Mouse (Mus musculus) gastrocnemius, postnatal 36 days (tissue): ENCODE measurements around the gene Cacna1c. TPM values are rescaled to one million over a fixed set of nuclear protein-coding genes. Genes with fewer than 3 reads are reported as not detected.

Experiments
- DNase-seq, 2 experiments: peaks; one replicate each; pipeline ENCODE4 v3.0.0; 2022
- intact Hi-C: fragments of 180-260 bp; cut with DNase I; formaldehyde crosslinking; loops from one replicate; pipeline ENCODE4 v1.15.1; 2025
- total RNA-seq, 2 experiments: library from RNA; stranded (reverse); gene quantifications; 2 replicates each; pipeline ENCODE4 v1.2.3; 2021

Cacna1c gene
- total RNA-seq, 2 experiments from 2014 or later: 1.5 to 2.3 TPM

GRCm38 (mm10) chr6:118889441-118889840 is 306.8 kb downstream of the Cacna1c start:
- no peak for DNase-seq
- intact Hi-C loops: no loop called here

DNA sequence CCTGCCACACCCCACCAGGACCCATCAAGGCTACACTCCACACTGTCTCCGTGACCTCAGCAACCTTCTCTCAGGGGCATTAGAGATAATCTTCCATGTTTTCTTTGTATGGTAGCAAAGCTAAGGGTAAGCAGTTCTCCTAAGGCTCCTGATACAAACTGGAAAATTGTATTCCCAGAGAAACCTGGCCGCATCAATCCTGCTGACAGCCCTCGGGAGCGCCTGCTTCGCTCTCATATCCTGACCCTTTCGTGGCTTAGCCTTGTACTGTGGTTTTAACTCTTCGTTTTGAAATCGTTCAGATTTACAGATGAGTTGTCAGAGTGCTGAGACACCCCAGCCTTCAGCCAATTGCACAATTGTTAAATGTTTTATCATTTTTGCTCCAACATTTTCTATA is 309.2 kb downstream of the Cacna1c start:
- DNase-seq: no peak
- intact Hi-C loops: no loop called here

GRCm38 (mm10) chr6:118884961-118885360 is 311.3 kb downstream of the Cacna1c start:
- DNase-seq: no peak
- intact Hi-C loops: no loop called here

GRCm38 (mm10) chr6:118884073-118884551 is 312.1 kb downstream of the Cacna1c start:
- no peak for DNase-seq
- intact Hi-C loops: no loop called here

DNA sequence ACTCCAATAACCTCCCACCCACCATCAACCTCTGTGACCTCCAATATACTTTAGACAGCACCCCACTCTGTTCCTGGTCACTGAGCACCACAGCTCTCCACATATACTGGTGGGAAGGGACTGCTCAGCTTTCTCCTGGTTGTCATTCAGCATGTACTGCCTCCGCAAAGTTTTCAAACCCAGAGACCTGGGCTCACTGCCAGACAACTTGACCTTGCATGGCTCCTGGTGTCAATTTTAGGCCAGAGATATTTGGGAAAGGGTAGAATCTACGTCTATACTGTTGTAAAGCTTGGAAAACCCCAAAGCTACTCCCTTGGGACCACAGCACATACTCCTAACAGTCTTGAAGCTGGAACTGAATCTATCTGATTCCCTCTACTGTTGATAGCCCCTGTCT is 320.0 kb downstream of the Cacna1c start:
- intact Hi-C loops: no loop called here
- DNase-seq: peak in 1 of 2 experiments; percentile 7

DNA sequence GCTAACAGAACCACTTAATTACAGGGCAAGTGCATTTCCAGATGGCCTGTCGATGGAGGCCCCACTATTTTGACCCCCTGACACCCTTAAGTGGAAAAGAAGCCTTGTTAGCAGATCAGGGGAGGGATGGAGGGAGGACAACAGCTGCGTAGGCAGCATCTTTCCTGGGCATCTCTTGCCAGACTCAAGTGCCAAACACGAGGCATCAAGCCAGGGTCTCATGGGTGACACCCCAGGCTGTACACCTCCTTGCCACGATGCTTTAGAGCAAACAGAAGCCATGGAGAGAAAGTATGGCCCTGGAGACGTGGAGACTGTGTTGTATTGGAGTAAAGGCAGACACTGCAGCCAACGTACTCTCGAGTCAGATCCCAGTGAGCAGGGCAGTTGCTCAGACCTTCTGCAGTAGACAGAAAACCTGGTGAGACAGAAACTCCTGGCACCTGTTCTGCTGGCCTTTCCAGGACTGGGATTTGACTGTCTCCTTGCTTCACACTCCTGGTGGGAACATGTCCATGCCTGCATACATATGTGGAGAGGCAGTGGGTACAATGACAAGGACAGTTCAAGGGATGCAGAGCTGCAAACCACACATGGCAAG is 325.9 kb downstream of the Cacna1c start:
- intact Hi-C loops: no loop called here
- DNase-seq: no peak

DNA sequence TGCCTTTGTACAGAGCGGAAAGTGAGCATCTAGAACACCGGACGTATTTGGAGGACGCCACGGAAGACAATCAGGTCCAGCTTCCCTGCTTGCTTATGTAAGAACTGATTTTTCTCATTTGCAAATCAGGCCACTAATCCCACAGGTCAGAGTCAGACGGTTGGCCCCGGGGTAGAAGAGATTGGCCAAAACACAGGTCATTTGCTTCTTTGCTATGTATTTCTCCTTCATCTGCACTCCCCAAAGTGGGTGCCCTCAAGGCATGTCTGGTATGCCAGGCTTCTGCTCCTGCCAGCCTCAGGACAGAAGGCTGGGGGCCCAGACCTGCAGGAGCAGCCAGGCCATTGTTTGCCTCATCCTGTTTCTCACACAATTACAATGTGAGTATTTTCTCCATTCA is 328.8 kb downstream of the Cacna1c start:
- intact Hi-C loops: no loop called here
- no peak for DNase-seq

GRCm38 (mm10) chr6:118866889-118867288 is 329.3 kb downstream of the Cacna1c start:
- intact Hi-C loops: no loop called here
- DNase-seq: no peak

- intact Hi-C loops: no loop called here
- DNase-seq: no peak
Measured at GRCm38 (mm10) chr6:118865777-118866380, 330.3 kb downstream of the Cacna1c start.

GRCm38 (mm10) chr6:118864696-118865620 is 331.3 kb downstream of the Cacna1c start:
- no peak for DNase-seq
- intact Hi-C loops: no loop called here

DNA sequence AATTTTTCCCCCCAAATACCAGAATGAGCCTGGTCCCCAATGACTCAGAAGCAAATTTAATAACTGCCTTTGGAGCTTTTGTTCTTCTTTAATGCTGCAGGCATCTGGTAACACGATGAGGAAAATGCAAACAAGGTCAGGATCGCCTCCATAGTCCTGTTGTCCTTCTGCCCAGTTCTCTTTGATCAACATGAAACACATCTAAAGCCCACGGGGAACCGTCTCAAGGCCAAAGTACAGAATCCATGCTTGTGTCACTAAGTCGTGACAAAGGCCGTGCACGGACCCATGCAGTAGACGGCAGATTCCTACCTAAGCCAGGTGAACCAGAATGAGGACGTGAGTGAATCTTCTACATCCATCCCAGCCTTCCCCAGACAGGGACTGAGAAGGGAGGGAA is 333.5 kb downstream of the Cacna1c start:
- intact Hi-C loops: no loop called here
- DNase-seq: no peak

GRCm38 (mm10) chr6:118862091-118862490 is 334.1 kb downstream of the Cacna1c start:
- DNase-seq: no peak
- intact Hi-C loops: no loop called here

GRCm38 (mm10) chr6:118858431-118858830 is 337.8 kb downstream of the Cacna1c start:
- intact Hi-C loops: no loop called here
- DNase-seq: no peak

DNA sequence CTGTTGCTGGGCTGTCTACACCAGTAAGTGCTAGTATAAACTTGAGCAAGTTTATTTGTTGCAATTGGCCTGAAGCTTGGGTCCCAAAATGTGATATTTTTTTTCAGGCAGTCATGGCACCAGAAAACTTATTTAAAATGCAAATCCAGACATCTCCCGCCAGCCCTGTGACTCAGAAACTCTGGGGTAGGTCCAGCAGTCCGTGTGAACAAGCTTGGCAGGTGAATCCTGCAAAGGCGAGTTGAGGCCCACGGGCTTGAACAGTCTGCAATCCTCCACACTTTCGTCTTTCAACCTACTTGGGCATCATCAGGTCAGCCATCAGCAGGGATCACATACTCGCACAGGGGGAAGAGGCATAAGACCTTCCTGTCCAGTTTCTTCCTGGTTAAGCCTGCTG is 344.1 kb downstream of the Cacna1c start:
- intact Hi-C loops: no loop called here
- no peak for DNase-seq

DNA sequence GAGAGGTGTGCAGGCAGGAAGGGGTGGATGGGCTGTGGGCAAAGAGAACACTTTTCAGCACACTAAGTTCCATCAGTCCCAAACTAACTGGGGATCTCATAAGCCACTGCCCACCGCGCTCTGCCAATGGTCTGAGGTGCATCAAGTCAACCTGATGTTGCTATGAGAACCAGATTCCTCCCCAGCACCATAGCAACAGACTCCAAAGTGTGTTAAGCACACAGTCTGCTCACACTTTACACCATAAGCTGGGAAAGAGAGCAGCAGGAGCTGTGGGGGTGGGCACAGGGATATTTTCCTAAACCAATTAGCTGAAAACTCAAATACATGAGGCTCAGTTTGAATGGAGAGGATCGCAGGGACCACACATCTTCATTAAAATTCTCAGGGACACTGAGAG is 345.1 kb downstream of the Cacna1c start:
- no peak for DNase-seq
- intact Hi-C loops: no loop called here

- intact Hi-C loops: no loop called here
Measured at GRCm38 (mm10) chr6:118848640-118849039, 347.6 kb downstream of the Cacna1c start.

DNA sequence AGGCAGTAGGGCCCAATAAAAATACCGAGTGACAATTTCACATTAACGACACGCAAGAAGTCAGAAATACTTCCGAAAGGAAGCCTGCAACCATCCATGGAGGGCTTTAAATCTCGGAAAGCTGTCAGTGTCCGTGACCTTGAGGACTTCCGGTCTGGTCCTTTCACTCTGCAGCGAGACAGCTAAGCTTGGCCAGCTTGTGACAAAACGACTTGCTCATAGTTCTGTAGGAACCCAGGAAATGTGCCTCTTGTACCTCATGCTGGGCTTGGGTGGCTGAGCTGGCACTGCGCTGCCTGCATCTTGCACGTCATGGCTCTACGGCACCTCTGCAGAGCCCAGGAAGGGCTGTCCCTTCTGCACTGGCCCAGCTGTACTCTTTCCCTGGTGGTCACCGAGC is 348.5 kb downstream of the Cacna1c start:
- intact Hi-C loops: no loop called here
- DNase-seq: no peak

More at GRCm38 (mm10) chr6:118848640-118849039, 347.6 kb downstream of the Cacna1c start:
- no peak for DNase-seq

- intact Hi-C loops: no loop called here
Measured at GRCm38 (mm10) chr6:118845829-118846228, 350.4 kb downstream of the Cacna1c start.

DNA sequence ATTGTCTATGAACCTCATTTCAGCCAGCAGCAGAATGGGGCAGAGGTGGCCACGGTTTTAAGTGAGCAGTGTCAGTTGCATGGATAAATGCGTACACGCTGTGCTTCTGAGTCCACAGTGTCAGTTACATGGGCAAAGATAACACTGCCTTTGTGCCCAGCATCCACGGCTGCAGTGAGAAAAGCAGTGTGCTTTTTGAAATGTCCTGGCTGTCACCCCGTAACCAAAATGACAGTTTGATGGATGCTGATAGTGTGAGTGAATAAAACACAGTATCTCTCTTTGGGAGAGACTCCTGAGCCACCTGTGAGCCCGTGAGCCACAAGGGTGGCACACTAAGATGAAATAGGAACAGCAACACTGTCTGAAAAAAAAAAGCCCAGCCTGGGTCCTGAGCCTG is 351.0 kb downstream of the Cacna1c start:
- DNase-seq: no peak
- intact Hi-C loops: no loop called here

More at GRCm38 (mm10) chr6:118845829-118846228, 350.4 kb downstream of the Cacna1c start:
- no peak for DNase-seq

- intact Hi-C loops: no loop called here
- DNase-seq: no peak
Measured at GRCm38 (mm10) chr6:118843566-118843965, 352.7 kb downstream of the Cacna1c start.

- no peak for DNase-seq
- intact Hi-C loops: no loop called here
Measured at GRCm38 (mm10) chr6:118841892-118842291, 354.3 kb downstream of the Cacna1c start.
